Mouse (Mus musculus) kidney, postnatal 10 days (tissue): ENCODE results near the gene Emilin2.
"Not testable (repeated sequence)": the region's sequence is repeated elsewhere in the genome, so short reads cannot be mapped to it uniquely, and the experiment has no call there.

Source experiments
- DNase-seq: peaks from one replicate; pipeline ENCODE4 v3.0.0; 2021; ENCODE audit warnings: mixed read lengths

Emilin2 gene

GRCm38 (mm10) chr17:71311340-71312171 lies at the start of gene Emilin2:
Emilin2 (minus strand) TSS chr17:71311978.
- DNase-seq: peak; percentile 41

- no peak for DNase-seq
Measured at GRCm38 (mm10) chr17:71355526-71355925, 43.7 kb upstream of the Emilin2 start.

GRCm38 (mm10) chr17:71354205-71354604 lies 42.4 kb upstream of the Emilin2 start:
- no peak for DNase-seq

GRCm38 (mm10) chr17:71348188-71348587 lies 36.4 kb upstream of the Emilin2 start:
- no peak for DNase-seq

GRCm38 (mm10) chr17:71342006-71342405 lies 30.2 kb upstream of the Emilin2 start:
- no peak for DNase-seq

GRCm38 (mm10) chr17:71338627-71339026 lies 26.8 kb upstream of the Emilin2 start:
- DNase-seq: no peak

- no peak for DNase-seq
Measured at GRCm38 (mm10) chr17:71337546-71337945, 25.8 kb upstream of the Emilin2 start.

- peak; percentile 20 for DNase-seq
Measured at GRCm38 (mm10) chr17:71336421-71336820, 24.6 kb upstream of the Emilin2 start.

- peak; percentile 18 for DNase-seq
Measured at GRCm38 (mm10) chr17:71332298-71332697, 20.5 kb upstream of the Emilin2 start.

GRCm38 (mm10) chr17:71320731-71321130 lies 9.0 kb upstream of the Emilin2 start:
- DNase-seq: not testable (repeated sequence)

GRCm38 (mm10) chr17:71319361-71319760 lies 7.6 kb upstream of the Emilin2 start:
- no peak for DNase-seq

- no peak for DNase-seq
Measured at GRCm38 (mm10) chr17:71317571-71317970, 5.8 kb upstream of the Emilin2 start.

GRCm38 (mm10) chr17:71314315-71314714 lies 2.5 kb upstream of the Emilin2 start:
- no peak for DNase-seq

GRCm38 (mm10) chr17:71310486-71311339 lies 1.1 kb downstream of the Emilin2 start:
- peak; percentile 47 for DNase-seq

GRCm38 (mm10) chr17:71309711-71310485 lies 1.9 kb downstream of the Emilin2 start:
- DNase-seq: no peak

GRCm38 (mm10) chr17:71309141-71309540 lies 2.6 kb downstream of the Emilin2 start:
- no peak for DNase-seq

- DNase-seq: no peak
Measured at GRCm38 (mm10) chr17:71308296-71308695, 3.5 kb downstream of the Emilin2 start.

- no peak for DNase-seq
Measured at GRCm38 (mm10) chr17:71307251-71307790, 4.5 kb downstream of the Emilin2 start.

- DNase-seq: no peak
Measured at GRCm38 (mm10) chr17:71306716-71307115, 5.1 kb downstream of the Emilin2 start.

- no peak for DNase-seq
Measured at GRCm38 (mm10) chr17:71306091-71306490, 5.7 kb downstream of the Emilin2 start.

GRCm38 (mm10) chr17:71303444-71303843 lies 8.3 kb downstream of the Emilin2 start:
- no peak for DNase-seq

GRCm38 (mm10) chr17:71301413-71301812 lies 10.4 kb downstream of the Emilin2 start:
- no peak for DNase-seq

- DNase-seq: no peak
Measured at GRCm38 (mm10) chr17:71300338-71300737, 11.4 kb downstream of the Emilin2 start.
